Mouse (Mus musculus): ENCODE data around the gene Gtpbp10.

The Gtpbp10 gene

DNA sequence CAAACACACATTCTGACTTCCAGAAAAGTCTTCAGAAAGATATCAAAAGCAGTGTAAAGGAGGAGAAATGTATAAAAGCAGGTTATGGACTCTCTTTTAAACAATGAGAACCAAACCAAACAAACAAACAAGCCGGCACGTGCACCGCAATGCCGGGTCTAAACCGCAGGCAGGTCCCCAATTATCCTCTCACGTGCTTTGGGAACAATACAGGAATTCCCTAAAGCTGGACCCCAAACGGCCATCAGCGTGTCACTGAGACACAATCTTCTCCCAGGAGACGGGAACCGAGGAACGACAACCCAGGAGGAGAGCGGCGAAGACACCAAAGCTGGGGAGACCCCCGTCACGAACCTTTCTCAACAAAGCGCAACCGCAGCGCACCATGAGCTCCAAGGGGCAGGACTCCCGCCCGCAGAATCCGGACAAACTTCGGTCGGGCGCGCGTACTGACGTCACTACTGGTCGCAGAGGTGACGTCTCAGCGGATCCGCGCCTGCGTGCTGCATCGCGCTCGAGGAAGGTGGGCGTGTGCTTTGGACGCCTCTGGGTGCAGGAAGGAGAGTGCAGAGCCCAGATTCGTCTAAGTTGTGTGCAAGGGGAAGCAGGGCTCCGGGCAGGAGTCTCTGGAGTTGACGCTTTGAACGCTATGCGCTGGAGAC lies at the start of gene Gtpbp10:
Gene Gtpbp10 (minus strand): TSS at position 460 of the 662 bp plus-strand sequence.
- WGBS: under 1% methylated on average over 43 of the region's 43 CpGs

DNA sequence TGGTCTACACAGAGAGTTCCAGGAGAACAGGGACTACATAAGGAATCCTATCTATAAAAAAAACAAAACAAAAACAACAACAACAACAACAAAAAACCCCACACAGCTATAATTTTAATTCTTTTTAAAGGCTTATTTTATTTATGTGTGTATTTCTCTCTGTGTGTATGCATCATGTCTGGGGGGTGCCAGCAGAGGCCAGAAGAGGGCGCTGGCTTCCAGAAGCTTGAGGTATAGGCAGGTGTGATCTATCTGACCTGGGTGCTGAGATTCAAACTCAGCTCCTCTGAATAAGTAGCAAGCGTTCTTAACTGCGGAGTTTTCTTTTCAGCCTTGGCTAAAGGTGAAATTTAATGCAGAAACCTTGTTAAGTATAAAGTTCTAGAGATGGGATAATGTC lies 28.3 kb upstream of the Gtpbp10 start:
- 84% methylated on average over 3 of the region's 3 CpGs for WGBS

GRCm38 (mm10) chr5:5573749-5574317 lies 14.5 kb upstream of the Gtpbp10 start, which contains the start of gene Gm8773:
TSS of gene Gm8773 (plus strand) at chr5:5573799.
- under 1% methylated on average over 24 of the region's 24 CpGs for WGBS

DNA sequence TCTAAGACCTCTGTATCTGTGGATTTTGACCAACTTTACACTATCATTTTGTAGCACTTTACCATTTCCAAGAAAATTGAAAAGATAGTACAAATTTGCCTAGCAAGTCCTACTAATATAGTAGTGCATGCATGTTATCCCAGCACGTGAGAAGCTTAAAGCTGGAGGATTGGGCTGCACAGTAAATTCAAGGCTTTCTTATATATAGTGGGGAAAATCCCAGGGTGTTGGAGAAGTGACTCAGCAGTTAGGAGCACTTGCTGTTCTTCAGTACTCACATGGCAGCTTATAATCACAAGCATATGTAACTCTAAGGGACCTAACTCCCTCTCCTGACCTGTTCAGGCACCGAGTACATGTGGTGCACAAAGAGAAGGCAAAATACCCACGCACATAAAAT lies 3.1 kb upstream of the Gtpbp10 start:
- 80% methylated on average over 3 of the region's 3 CpGs for WGBS

DNA sequence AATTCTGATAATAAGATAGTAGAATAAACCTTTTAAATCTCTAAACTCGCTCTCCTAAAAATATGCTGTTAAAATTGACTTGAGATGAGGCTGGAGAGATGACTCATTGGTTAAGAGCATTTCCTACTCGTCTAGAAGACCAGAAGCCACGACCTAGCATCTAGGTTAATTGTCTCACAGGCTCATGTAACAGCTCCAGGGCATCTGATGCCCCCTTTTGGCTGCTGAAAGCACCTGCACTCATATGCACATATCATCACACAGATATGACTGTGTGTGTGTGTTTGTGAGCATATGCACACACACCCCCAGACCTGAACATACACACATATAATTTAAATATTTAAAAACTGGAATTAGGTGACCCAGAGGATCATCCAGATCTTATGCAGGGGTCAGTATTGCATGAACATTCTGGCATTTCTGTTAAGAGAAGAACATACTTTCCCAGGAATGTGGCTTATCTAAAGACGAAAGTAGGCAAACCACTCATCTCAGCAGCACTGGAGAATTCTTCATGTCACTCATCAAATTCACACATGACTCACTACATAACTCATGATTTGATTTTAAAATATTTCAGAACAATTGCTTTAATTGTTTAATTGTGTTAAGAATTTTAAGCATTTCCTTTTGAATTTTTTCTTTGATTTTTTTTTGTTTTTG lies 1.8 kb upstream of the Gtpbp10 start:
- WGBS: 75% methylated on average over 4 of the region's 4 CpGs

DNA sequence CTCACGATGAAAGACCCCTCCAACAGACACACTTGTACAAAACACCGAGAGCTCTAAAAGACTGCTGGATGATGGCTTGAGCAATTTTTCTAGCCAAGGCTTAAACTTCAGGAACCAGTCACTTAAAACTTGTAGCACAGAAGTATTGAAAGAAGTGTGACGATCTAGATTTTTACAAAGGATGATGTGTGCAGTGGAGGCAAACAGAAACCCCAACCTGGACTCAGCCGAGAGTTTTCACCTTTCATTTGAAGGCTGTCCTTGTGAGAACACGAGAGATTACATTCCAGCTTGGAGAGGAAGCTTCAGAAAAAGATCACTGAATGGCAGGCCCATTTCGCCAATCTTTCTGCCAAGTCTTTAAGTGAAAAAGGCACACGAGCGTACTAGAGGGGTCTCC lies 460 bp upstream of the Gtpbp10 start:
- WGBS: 31% methylated on average over 8 of the region's 8 CpGs

GRCm38 (mm10) chr5:5551110-5551509 lies 8.2 kb downstream of the Gtpbp10 start:
- 90% methylated on average over 1 of the region's 1 CpGs for WGBS

GRCm38 (mm10) chr5:5540385-5540784 lies 19.0 kb downstream of the Gtpbp10 start:
- 64% methylated on average over 3 of the region's 3 CpGs for WGBS

DNA sequence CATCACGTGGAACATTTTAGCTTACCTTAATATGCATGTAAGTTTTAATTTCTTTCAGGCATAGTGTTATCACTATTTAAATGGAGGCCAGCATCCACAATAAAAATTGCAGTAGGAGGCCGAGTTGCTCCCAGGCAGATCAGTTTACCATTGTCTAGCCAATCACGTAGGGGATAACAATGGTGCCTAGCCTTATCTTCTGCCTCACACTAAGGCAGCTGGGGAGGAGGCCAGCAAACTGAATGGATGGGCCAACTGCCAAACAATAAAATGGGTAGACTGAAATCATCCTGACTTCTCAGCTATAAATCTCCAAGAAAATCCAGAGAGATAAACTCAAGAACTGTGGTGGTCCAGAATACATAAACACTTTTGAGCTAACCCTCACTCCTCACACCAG lies 19.6 kb downstream of the Gtpbp10 start:
- 81% methylated on average over 3 of the region's 3 CpGs for WGBS

- 90% methylated on average over 1 of the region's 1 CpGs for WGBS
These were observed 23.2 kb downstream of the Gtpbp10 start for GRCm38 (mm10) chr5:5536131-5536530.

DNA sequence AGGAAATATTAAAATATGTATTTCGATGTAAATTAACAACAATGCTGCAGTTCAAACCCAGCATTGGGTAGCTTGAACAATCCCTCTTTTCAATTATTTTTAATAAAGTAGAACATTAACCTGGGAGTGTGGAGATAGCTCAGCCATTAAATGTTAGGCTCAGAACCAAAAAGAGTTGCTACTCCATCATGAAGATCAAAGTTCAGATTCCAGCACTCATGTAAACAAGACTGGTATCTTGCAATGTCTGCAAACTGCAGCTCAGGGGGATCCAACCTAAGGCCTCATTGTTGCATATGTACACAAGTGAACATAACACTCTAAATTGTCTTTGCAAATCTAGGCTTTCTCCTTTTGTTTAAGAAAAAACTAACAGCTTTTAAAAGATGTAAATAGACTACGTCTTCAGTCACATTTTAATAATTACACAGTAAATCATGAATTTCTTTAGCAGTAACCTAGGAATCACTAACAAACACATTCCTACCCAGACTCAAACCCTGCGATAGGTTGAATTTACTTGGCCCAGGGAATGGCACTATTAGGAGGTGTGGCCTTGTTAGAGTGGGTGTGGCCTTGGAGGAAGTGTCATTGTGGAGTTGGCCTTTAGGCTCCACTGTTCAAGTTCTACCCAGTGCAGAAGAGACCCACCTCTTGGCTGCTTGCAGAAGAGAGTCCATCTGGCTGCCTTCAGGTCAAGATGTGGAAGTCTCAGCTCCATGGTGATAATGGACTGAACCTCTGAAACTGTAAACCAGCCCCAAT lies 25.5 kb downstream of the Gtpbp10 start:
- WGBS: 88% methylated on average over 3 of the region's 3 CpGs

- 78% methylated on average over 5 of the region's 5 CpGs for whole genome bisulfite sequencing
These were observed 43.9 kb downstream of the Gtpbp10 start for GRCm38 (mm10) chr5:5515411-5515810.

DNA sequence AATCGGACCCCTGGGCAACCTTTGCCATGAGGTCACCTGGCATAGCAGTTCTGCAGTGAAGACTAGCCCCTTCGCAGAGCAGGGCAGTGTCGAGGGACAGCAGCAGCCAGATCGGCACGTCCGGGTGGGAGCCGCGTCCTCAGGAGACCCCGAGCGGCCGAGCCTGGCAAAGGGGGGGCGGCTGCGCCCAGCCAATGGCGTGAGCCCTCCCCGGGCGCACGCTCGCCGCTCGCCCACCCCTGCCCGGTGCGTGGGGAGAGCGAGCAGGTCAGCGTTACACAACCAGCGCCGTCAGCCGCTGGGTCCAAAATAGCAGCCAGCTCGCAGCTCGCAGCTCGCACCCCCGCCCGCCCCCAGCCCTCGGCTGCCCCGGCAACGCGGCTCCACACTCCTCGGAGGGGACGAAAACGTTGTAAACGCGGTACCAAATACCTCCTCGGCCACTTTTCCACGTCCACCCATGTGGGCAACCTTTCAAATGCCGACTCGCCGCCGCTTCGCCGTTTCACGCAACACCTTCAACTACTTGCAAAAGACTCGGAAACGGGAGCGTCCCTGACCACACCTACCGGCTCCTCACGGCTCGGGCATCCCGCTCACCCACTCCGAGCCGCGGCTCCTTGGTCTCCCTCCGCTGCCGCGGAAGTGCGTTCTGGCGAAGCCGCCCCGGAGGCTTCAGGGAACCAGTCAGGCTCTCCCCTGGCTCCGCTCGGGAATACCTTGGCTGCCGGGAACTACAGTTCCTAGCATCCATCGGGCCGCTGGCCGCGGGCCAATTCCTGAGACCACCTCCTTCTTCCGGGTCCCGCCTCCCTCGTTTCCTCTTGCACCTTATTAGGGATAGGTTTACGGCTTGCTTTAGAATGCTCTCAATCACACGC lies 44.9 kb downstream of the Gtpbp10 start, which contains the start of gene Cldn12:
Gene Cldn12 (minus strand): TSS at position 763 of the 881 bp plus-strand sequence.
- under 1% methylated on average over 79 of the region's 79 CpGs for WGBS

GRCm38 (mm10) chr5:5511401-5511800 lies 47.9 kb downstream of the Gtpbp10 start:
- WGBS: 72% methylated on average over 3 of the region's 3 CpGs

GRCm38 (mm10) chr5:5510989-5511388 lies 48.3 kb downstream of the Gtpbp10 start:
- WGBS: 45% methylated on average over 5 of the region's 5 CpGs

DNA sequence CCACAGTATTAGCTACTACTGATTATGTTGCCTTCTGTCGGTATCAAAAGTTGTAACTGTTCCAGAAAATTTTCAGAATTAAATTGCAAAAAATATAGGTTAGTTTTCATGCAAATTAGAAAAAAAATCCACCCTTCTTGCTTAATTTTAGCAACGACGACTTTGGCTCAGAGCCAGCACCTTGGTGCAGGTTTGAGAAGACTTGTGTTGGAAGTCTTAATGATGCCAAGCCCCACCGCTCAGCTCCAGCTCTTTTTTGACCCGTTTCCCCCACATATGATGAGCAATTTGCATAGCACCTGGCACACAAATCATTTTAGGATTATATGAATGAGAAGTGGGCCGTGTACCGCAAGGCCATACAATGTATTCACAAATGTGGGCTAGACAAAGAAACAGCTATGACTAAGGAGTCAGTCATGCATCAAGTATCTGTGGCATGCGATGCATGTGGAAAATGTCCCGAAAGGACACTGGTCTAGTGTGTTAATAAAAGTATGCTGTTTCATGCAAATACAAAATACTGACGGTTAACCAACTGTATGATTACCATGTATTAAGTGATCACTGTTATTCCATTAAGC lies 48.9 kb downstream of the Gtpbp10 start:
- WGBS: 49% methylated on average over 10 of the region's 10 CpGs

DNA sequence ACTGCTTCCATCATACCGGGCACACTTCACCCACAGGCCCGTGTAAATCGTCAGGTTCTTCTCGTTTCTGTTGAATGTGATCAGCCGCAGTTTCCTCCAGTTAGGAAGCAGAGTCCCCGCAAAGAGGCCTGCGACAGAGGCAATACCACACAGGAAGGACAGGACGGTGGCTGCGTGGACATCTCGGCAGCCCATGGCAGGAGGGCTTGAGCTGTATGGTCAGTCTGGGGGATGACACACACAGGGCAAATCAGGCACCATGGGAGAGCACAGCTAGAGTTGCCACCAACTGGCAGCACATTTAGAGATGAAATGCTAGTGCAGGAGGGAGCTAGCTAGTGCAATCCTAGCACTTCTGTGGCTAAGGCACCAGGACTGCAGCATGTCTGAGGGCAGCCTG lies 51.1 kb downstream of the Gtpbp10 start:
- WGBS: 70% methylated on average over 10 of the region's 10 CpGs

DNA sequence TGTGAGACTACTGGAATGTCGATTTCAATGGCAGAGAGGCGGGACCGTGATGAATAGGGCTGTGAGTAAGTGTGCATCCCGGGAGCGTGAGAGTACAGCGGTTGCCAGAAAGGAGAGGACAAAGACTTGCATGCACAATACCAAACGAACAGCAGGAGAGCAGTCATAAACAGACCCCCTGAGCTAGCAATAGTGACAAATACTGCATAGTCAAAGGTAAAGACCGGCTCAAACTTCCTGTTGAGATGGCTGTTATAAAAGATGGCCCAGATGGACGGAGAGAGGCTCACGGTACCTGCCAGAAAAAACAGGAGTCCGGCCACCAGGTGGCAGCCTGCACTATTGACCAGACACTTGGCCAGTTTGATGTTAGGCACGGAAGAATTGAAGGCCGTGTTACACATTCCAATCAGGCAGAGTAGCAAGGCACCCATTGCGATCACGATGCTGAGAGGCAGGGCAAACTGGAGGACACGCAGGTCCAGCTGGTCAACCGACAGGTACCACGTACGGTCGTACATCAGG lies 51.6 kb downstream of the Gtpbp10 start:
- WGBS: 45% methylated on average over 20 of the region's 20 CpGs

GRCm38 (mm10) chr5:5504456-5504855 lies 54.9 kb downstream of the Gtpbp10 start:
- 89% methylated on average over 13 of the region's 13 CpGs for WGBS

DNA sequence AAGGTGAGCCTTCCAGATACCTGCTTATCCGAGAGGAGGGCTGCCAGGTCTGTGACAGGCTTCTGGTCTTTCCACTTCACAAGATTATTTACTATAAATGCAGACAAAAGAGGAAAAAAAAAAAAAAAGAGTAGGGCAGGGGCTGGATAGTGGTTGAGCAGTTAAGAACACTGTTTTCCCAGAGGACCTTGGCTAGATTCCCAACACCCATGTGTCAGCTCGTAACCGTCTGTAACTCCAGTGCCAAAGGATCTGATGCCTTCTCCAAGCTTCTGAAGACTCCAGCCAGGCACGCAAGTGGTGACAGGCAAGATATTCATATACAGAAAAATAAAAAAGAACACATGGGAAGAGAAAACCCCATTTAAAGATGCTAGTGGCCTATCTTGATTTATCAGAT lies 56.0 kb downstream of the Gtpbp10 start:
- 65% methylated on average over 4 of the region's 4 CpGs for WGBS

DNA sequence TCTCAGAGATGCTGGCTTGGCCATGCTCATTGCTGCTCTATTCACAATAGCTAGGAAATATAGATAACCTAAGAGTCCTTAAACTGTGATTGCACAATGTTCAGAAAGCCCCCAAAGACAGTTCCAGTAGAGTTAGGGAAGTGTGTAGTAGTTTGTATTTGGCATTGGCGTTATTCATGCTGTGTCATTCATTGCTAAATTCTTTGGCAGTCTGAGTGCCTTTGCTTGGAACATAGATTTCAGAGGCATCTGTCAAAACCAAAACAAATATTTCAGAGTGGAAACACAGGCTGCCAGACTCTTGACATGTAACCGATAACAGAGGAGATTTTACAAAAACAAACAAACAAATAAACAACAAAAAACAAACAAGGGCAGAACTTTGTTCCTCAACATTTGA lies 57.8 kb downstream of the Gtpbp10 start:
- WGBS: 37% methylated on average over 2 of the region's 2 CpGs

Measured in cerebral cortex, adult 2 months (tissue).